Mouse (Mus musculus) heart, postnatal 0 days (tissue): ENCODE data around the gene Rps17.

Experiments
- CTCF ChIP-seq: IDR thresholded peaks from 2 replicates; pipeline ENCODE4 v1.5.1; 2016; ENCODE audit warnings: antibody characterized with exemption, control low read depth, low read depth
- EP300 ChIP-seq: IDR thresholded peaks from 2 replicates; pipeline ENCODE4 v1.6.1; 2016; ENCODE audit warnings: antibody characterized with exemption, low read depth

GRCm38 (mm10) chr7:81309247-81309646 lies 35.8 kb downstream of the Rps17 start:
- TF ChIP-seq CTCF (no peak), EP300 (no peak)
